Mouse (Mus musculus) lung, postnatal 10 days (tissue): Measurements from ENCODE around the gene Anapc5.

Experiments
- DNase-seq: peaks from one replicate; pipeline ENCODE4 v3.0.0; 2021

Gene Anapc5

DNA sequence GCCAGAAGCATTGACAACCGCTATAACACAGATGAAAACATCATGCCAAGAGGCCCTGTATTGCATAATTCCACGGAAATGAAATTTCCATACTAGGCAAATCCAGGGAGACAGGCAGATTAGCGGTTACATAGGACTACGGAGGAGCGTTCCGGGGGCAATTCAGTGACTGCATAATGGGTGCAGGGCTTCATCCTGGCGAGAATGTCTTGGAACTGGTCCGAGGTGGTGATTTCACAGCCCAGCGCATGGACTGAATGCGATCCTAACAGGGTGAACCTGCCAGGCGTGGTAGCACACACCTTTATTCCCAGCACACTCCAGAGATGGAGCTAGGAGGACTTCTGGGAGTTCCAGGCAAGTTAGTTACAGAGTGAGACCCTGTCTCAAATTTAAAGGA, 53.9 kb downstream of the Anapc5 start:
- no peak for DNase-seq

DNA sequence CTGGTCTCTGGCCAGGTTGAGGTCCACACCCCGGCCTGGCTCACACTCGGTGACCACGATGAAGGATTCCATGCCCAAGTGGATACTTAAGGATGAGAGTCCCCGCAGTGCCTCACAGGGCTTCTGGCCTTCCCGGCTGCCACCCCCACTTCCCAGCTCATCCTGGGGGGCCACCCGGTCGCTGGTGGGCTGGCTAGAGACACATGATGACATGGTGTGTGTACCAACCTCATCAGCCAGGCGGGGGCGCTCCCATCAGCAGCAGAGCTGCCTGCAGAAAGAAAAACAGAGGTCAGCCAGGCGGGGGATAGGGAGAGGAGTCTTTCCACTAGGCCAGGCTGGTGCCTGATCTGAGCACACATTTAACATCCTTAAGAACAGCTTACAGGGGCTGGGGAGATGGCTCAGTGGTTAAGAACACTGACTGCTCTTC, 57.1 kb downstream of the Anapc5 start:
- peak; percentile 77 for DNase-seq

DNA sequence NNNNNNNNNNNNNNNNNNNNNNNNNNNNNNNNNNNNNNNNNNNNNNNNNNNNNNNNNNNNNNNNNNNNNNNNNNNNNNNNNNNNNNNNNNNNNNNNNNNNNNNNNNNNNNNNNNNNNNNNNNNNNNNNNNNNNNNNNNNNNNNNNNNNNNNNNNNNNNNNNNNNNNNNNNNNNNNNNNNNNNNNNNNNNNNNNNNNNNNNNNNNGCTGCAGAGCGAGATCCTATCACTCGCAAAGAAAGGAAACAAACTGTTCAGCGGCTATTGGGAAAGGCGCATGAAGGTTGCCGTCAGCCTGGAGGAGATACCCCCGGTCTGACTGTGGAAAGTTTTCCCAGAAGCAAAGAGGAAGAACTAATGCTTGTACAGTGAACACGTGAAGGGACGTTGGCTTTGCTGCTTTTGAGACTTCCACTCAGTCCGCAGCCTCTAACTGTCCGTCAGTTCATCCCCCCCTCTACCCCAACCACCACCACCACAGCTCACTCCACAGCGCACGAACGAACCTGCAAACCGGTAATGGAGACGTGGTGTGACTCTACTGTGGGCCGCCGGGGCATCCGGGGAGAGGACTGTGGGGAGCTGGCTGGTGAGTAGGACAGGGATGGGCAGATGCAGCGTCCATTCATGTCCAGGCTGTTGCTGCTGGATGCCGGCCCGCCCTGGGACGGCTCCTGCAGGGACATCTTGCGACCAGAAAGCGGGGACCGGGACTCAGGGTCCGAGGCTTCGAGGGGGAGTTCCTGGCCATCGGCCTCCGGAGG, 57.7 kb downstream of the Anapc5 start:
- no peak for DNase-seq

DNA sequence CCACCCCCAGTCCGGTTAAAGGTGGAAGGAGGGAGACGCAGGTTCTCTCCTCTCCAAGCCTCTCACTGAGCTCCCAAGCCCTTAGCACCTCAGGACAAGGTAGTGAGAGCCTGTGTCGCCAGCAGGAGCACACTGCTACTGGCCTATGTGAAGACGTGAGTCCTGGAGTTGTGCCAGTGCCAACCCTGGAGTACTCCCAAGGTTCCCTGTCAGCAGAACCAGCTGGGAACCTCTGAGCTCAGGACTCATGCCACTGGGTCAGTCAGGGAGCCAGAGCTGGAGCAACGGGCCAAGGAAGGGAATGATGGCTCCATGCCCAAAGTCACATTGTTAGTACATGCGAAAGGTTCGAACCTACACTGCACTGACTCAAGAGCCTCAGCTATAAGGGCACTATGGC, 64.5 kb downstream of the Anapc5 start:
- DNase-seq, result no peak

DNA sequence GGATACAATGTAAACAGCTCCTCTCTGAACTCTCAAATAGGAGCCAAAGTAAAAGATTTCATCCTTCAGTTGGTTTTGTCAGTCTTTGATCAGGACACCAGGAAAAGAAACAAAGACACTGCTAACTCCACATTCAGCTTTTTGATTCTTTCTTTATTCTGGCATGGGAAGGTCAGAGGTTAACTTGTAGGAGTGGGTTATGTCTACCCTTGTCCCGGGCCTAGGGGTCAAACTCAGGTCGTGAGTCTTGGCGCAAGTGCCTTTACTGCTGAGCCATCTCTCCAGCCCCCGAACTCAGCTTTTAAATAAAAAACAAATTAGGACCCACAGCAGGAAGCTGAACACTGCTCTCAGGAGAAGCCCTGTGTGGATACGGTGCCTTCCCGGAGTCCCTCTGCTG, 65.0 kb downstream of the Anapc5 start:
- no peak for DNase-seq

DNA sequence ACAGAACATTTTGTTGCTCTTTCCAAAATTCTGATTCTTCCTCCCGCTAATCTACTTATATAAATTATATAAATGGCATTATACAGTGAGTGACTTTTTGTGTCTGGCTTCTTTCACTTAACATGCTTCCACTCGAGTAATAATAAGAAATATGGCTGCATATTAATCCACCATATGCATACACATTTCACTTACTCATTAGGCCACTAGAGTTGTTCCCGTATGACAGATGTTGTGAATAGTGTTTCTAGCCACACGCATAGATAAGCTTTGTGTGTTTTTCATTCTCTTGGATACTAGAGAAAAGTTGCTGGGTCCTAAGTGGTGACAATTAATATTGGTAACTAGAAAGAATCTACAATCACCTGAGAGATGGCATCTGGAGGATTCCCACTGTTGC, 65.5 kb downstream of the Anapc5 start:
- DNase-seq, result no peak

DNA sequence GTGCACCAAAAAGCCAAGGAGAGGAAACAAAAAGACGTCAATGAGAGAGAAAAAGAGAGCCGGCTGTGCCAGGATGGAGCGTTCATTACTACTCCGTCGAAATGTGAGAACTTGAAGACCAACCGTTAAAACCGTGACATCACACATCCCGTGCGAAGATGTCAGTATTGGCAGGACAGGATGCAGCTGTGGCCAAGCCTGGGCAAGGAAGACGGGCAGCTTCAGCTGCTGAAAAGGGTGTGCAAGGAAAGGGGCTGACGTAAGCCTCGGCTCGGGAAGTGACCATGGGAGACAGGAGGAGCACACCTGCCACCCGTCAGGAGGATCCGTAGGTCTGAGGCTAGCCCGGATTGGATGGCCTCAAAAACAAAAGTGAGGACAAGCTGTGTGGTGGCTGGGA, 66.7 kb downstream of the Anapc5 start:
- peak; percentile 41 for DNase-seq

DNA sequence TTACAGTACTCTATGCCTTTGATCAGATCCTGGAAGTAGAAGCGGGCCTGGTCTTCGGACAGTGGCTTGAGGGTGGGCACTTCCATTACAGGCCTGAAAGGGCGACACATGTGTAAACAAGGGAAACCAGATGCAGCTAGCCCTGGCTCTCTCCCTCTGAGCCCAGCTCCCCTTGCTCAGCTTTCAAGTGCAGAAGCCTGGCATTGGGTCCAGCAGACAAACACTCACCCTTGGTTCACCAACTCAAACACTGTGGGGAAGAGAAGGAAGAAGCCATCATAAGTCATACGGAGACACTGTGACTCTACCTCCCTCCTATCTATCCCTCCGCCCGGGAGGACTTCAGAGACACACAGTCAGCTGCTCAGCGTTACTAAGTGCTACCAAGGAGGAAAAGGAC, 73.2 kb downstream of the Anapc5 start:
- DNase-seq, result peak; percentile 88

DNA sequence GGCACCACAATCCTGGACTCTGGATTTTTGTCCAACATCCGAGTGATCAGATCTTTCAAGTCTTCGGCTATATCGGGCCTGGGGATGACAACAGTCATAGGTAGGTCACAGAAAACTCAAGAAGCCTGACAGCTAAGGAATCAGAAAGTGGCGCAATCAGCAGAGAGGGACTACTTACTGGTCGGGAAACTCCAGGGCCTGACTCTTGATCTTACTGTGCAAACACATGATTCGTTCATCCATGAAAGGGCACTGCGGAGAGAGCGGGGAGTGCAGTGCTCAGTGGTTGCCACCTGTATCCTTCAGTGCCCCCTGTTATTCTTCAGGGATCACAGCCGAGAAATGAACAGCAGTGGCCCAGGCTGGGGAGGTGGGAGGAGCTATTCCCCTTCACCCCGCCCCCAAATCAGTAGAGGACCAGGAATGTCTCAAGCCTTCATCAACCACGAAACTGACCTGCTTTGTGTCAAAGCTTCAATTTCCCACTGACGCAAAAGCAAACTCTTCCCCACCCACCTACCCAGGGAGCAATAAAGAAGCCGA, 77.2 kb downstream of the Anapc5 start:
- no peak for DNase-seq
